Mouse (Mus musculus): Measurements from ENCODE around the gene Cldn6.

Cldn6 gene

DNA sequence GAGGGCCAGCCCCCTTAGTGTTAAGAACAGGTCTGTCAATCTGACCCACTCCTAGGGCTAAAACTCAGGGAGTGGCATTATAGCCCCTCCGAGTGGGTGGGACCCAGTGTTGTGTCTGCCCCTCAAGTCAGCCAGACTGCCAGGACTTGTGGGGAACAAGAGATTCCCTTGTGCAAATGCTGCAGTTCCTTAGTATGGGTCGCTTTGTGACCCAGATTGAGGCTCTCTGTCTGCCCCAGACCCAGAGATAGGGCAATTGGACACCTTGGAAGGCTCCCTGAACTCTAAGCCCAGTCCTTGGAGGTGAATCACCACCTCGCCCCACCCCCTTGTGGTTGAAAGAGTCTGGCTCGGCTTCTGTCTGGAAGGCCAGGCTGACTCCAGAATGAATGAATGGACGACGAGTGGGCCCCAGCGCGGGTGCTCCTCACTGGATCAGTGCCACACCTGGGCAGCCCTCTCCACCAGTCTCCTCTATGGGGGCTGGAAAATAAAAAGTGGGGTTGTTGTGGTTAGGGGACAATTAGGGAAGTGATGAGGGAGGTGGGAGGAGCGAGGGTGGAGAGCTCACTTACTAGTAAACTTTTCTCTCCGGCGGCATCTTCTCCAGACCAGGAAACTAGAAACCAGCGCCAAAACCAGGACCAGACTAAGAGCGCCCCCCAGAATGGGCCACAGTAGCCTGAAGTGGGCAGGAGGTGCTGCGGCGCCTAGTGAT, 3.3 kb upstream of the Cldn6 start:
- DNase-seq, result peak in 1 of 2 experiments; percentile 32

DNA sequence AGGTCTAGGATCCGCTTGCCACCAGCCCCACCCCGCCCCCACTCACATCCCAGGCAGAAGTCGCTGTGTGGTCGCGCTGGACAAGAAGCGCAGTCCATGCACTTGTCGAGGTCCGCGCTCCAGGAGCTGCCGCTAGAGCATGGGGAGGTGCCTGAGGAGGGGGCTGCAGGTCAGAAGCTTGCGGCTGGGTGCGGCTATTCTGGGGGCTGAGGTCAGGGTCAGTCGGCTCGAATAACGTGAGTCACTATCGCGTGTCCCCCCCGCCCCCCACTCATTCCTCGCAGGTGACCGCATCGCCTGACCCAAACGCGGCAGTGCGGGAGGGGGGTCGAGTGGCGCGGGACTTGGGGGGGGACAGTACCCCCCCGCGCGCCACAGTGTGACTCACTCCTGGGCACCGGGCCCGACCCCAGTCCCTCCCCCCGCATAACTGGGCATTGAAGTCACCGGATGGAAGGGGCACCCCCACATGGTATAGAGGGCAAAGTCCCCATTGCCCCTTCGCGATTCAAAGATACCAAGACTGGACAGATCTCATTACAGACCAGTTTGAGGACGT, 2.5 kb upstream of the Cldn6 start:
- DNase-seq, result peak in 1 of 2 experiments; percentile 52

DNA sequence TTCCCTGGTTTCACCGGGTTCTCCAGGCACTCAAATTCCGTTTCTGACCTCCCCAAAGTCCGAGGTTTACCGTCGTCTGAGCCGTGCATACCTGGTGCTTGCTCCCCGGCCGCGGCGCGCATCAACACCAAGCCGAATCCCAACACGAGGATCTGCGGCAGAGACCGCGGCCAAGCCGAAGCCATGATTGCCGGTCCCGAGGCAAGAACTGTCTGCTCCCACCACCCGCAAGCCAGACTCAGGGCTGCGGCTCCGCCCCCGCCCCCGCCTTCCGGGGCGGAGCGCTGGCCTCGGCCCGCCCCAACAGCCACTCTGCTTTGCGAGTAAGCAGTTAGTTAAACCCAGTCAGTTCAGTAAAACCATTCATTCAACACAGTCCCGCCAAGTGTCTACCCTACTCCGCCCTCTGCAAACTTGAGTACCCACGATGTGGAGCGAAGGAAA, 1.8 kb upstream of the Cldn6 start, which contains the start of gene Tnfrsf12a:
Tnfrsf12a (minus strand) TSS at position 233 of the 444 bp plus-strand sequence.
- peak; percentile 87 to 92 for DNase-seq

- no peak for DNase-seq
Measured at GRCm38 (mm10) chr17:23680336-23680735, 1.3 kb downstream of the Cldn6 start.

GRCm38 (mm10) chr17:23681086-23681485, 2.0 kb downstream of the Cldn6 start:
- no peak for DNase-seq

DNA sequence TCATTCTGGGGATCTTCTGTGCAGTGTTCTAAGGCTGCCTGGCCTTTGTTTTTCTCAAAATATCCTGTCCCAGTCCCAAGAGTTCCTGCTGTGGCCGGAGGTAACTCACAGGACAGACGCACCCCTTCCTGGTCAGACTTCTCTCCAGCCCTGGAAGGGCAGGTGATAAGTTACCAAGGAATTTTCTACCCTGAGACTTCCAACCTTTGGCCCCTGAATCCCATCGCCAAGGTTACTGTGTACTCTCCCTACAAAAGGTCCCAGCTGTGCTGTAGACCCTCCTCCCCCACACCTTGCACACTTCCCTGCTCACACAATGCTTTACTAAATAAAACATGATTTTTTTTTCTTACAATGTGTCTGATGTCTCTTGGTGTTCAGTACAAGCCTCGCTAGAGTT, 3.0 kb downstream of the Cldn6 start:
- no peak for DNase-seq

DNA sequence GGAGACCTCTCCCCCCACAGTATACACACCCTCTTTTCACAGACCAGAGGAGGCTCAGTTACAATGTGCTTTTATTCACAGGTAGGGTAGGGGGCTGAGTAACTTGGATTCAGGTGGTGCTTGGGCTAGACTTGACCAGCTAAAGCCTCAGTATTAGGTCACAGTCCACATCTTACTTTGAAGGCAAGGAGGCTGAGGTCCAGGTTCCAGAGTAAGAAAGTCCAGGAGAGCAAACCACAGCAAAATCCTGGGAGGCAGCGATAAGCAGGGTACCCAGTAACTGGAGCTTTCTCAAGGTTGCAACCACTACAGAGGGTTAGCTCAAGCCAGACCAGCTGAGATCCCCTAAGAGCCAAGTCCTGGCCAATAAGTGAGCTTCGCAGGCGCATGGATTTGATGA, 3.5 kb downstream of the Cldn6 start:
- no peak for DNase-seq

DNA sequence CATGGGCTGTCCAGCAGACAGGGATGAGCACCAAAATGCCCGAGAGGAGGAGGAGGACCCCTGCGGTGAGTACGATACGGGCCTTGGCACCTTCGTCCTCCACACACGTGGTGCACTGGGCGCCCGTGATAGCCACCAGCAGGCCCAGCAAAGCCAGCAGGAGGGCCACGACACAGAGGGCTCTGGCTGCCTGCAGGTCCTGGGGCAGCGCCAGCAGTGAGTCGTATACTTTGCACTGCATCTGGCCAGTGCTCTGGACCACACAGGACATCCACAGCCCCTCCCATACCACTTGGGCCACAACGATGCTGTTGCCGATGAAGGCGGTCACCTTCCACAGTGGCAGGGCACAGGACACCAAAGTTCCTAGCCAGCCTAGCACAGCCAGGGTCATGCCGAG, 4.2 kb downstream of the Cldn6 start:
- DNase-seq, result no peak

DNA sequence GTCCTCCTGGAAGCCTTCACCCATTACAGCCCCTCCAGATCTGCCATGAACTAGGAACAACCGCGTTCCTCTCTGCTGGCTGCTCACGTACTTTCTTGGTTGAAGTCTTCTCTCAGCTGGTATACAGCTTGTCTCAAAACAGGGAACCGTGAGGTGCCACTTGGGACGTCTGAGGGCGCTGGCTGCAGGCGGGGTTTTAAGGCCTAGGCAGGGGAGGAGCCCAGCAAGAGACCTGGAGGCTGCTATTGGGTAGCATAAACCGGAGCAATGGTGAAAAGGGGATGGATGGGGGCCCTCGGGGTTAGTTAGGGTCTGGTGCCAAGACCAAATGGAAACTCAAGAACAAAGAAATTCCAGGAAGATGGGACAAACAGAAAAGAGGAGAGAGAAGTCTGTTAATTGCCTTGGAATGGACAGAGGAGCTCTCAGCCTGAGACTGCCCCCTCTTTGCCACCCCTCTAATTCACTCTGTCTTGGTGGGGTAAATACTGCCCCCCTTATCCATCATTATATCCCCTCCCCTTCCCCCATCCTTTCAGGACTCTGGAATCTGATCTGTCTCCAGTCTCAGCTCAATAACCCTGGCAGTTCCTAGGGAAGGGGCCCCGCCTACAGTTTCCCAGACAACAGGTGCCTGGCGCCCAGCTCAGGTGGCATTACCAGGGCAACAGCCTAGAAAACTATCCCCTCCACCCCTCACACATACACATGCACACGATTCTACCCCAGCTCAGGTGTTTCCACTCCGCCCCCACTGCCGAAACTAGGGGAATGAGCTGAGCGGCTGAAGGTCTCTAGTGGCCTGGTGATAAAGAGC, 5.0 kb downstream of the Cldn6 start, which contains the start of gene Cldn9:
Cldn9 (minus strand) TSS at position 171 of the 817 bp plus-strand sequence.
- DNase-seq, result no peak

DNA sequence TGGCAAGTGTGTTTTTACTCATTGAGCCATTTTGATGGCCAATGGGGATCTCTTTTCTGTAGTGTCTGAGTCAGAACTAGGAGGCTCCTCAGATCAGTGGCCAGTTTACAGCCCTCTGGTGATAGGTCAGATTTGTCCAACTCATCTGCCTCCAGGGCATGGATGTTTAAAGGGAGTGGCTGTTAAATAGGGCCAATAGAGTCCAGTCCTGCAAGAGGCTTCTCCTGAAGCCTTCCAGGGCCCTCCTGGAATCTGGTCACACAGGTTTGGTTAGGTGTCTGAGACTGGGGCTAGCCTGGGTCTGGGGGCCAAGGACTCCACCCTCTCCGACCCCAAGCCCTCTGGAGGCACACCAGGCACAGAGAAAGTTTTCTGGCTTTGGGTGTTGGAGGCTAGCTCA, 15.4 kb downstream of the Cldn6 start:
- DNase-seq, result no peak

GRCm38 (mm10) chr17:23695801-23696200, 16.8 kb downstream of the Cldn6 start:
- no peak for DNase-seq

DNA sequence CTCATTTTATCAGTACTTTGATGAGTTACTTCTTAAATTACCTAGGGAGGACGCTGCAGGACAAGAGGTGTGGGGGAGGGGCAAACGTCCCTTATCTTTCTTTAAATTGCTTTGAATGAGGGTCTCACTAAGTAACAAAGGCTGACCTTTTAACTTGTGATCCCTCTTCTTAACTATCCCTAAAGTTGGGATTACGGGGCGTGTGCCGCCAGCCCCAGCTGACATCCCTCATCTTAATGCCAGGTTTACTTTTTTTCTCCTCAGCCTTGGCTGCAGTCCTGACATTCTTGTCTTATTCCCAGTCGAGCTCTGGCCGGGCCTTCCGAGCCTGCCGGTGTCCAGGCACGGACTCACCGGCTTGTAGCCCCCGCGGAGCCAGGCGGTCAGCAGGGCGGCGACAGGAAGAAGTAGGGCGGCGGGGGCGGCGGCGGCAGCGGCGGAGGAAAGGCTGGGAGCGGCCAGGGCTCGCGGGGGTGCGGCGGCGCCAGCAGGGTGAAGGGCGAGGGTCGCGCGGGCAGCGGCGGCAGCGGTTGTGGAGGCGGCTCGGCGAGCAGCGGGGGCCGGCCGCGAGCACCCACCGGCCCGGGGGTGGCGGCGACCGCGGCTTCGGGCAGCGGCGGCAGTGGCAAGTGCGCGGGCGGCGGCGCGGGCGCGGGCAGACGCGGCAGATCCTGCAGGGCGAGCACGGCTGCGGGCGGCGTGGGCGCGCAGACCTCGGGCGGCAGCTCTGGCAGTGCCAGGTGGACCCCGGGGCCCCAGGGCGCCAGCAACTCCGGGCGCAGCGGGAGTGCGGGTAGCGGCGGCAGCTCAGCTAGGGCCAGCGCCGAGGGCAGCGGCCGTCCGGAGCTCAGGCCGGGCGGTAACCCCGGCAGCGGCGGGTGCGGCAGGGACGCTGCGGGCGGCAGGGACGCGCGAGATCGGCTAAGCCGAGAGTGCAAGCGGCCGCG, 20.4 kb downstream of the Cldn6 start:
- peak; percentile 12 to 29 for DNase-seq

DNA sequence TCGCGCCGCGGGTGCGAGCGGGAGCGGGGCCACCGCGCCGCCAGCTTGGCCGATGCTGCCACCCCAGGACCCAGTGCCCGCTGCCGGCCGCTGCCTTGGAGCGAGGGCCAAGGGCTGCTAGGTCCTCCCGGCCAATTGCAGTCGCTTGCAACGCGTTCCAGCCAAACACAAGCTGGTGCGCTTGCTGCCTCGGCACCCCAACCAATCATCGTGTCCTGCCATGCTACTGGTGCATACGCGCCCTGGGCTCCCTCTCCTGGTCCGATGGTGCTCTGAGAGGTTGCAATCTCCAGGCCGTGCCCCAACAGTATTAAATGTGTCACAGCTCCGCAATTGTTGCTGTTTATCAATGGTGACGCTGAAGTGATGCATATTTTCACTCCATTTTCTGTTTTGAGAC, 21.0 kb downstream of the Cldn6 start:
- DNase-seq, result peak; percentile 78 to 82

GRCm38 (mm10) chr17:23703301-23703700, 24.3 kb downstream of the Cldn6 start:
- DNase-seq, result no peak

DNA sequence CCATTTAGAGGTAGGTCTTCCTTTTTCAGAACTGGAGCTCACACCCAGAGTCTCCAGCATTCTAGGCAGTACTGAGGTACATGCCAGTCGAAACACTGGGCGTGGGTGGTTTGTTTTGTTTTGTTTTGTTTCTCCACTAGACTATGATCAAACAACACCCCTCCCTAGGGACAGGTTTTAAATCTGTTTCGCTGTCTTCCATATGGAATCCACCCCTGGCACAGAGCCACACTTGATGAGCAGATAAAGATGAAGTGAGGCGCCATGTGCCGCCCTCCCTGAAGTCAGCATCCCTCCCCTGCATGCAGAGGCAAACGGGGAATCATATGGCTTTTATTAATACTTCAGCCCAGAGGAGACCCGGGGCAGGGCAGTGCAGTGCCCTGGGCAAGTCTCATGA, 25.7 kb downstream of the Cldn6 start:
- DNase-seq, result no peak

DNA sequence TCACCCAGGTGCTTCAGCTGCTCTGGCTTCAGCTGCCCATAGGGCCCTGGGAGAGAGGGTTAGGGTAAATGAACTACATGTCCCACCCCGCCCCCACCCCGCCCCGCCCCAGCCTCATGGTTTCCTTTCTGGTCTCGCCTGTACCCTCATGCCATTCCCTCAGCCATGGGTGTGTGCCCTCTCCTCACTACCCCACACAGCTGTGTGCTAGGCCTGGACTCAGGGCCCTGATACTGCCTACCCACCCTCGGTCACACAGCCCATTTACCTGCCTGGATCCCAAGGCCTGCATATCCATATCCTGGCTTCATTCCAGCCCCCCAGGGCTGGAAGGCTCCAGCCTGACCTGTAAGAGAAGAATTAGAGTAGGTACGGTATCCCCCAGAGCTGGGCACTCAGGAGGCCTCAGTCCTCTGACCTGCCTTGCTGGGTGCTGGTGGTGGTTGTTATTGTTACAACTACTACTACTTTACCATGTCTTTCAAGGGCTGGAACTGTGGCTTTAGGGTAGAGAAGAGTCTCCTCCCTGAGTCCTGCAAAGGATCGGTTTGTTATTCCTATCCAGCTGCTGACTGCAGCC, 26.6 kb downstream of the Cldn6 start:
- no peak for DNase-seq

GRCm38 (mm10) chr17:23706212-23706611, 27.2 kb downstream of the Cldn6 start:
- peak; percentile 60 to 64 for DNase-seq

DNA sequence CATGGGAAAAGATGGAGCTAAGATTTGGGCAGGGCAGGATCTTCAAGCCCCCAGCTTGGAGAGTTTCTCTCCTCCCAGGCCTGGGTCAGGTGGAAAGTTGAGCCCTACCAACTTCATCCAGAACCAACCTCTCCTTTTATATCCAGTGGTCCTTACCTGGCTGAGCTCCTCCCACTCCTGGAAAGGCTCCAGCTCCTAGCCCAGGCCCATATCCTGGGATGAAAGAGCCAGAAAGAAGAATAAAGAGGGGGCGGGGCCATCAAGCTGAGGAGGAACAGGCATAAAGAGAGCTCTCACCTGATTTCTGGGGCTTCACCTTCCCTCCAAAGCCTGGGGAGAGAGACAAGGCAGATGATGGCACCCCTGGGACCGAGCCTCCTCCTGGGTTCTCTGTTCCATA, 38.0 kb downstream of the Cldn6 start:
- no peak for DNase-seq

- no peak for DNase-seq
Measured at GRCm38 (mm10) chr17:23719455-23719854, 40.4 kb downstream of the Cldn6 start.

DNA sequence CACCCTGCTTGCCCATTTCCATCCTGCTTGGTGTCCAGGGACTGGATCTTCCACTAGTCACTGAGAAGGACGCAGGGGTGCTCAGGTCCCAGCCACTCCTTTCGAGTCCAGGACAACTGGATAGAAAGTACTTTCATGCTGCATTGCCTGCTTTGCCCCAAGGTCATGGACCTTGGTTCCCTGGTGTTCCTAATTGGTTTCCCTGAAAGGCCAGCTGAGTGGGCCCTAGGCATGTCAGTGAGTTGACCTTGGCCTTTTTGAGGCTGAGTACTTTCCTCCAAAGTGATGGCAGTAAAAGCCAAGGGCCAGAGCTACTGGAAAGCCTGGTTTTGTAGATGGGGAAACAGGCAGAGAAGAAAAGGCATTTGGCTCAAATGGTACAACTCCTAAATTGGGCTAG, 42.8 kb downstream of the Cldn6 start:
- DNase-seq, result no peak

DNA sequence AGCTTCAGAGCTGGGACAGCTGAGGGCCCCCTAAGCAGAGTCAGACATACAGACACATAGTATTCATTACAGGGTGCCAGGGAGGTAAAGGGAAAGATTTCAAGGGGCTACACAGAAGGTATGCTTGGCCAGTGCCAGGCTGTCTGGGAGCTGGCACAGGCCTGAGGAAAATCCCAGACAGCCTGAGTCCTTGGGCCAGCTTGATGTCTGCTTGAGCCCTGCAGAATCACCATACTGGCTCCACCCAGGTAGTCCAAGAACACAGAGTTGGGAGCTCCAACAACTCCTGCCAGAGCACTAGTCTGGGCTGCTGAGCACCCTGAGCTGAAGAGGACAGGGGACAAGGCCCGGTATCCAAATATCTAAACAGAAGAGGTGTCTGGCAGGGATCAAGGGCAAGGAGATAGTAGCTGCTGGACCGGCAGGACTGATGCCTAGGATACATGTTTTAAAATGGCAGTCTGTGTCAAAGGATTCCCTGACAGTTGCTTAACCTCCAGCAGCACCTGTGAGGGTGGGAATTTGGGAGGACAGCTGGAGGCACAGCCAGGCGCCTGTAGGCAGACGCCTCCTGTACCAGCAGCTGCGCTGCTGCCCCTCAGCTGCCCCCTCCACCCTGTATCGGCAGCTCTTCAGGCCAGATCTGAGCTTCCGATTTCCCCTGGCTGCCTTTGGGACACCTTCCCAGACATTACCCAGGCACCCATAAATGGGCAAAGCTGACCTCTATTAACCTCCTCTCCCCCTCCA, 43.5 kb downstream of the Cldn6 start, which contains the start of gene 1520401A03Rik:
1520401A03Rik (minus strand) TSS at position 408 of the 750 bp plus-strand sequence.
- DNase-seq, result no peak
